Mouse (Mus musculus) myocyte (in vitro differentiated cells): ENCODE measurements around the gene Slc37a1. TPM values are rescaled to one million over a fixed set of nuclear protein-coding genes. Genes with fewer than 3 reads are reported as not detected.

Experiments
- H3K27me3 ChIP-seq: one replicate; pipeline ENCODE4 v1.6.1; 2011; ENCODE audit not compliant: control insufficient read depth, insufficient read depth, insufficient read length
- H3K36me3 ChIP-seq: one replicate; pipeline ENCODE4 v1.6.1; 2011; ENCODE audit not compliant: control insufficient read depth, insufficient read depth
- H3K4me2 ChIP-seq: one replicate; pipeline ENCODE4 v1.6.1; 2011; ENCODE audit warnings: low read depth, control low read depth
- H3K4me3 ChIP-seq: one replicate; pipeline ENCODE4 v1.5.1; 2011; ENCODE audit warnings: mild to moderate bottlenecking, control low read depth, moderate library complexity
- H3K79me2 ChIP-seq: one replicate; pipeline ENCODE4 v1.6.1; 2011; ENCODE audit not compliant: control insufficient read depth, insufficient read depth
- H3ac ChIP-seq: one replicate; pipeline ENCODE4 v1.6.1; 2011; ENCODE audit not compliant: control insufficient read depth, insufficient read length
- CEBPB ChIP-seq: IDR thresholded peaks from 2 replicates; pipeline ENCODE4 v1.6.1; 2011; ENCODE audit warnings: mild to moderate bottlenecking, moderate library complexity; ENCODE audit not compliant: poor library complexity, insufficient read depth, severe bottlenecking
- E2F4 ChIP-seq: IDR thresholded peaks from one replicate; pipeline ENCODE4 v1.6.1; 2011; ENCODE audit warnings: mild to moderate bottlenecking, control low read depth, moderate library complexity; ENCODE audit not compliant: insufficient read depth
- MAX ChIP-seq: IDR thresholded peaks from one replicate; pipeline ENCODE4 v1.6.1; 2011; ENCODE audit warnings: low read depth, mild to moderate bottlenecking, control low read depth
- MYOD1 ChIP-seq, 3 experiments: IDR thresholded peaks; one replicate each; pipeline ENCODE4 v1.6.1; 2011; ENCODE audit warnings: control low read depth in 2 of 3, low read depth in 2 of 3, mild to moderate bottlenecking in 2 of 3, moderate library complexity in 1 of 3; ENCODE audit not compliant: insufficient read length in 2 of 3, control insufficient read depth in 1 of 3
- MYOG ChIP-seq, 3 experiments: IDR thresholded peaks; one replicate each; pipeline ENCODE4 v1.6.1; 2011; ENCODE audit warnings: control low read depth in 2 of 3, low read depth in 2 of 3, mild to moderate bottlenecking in 2 of 3; ENCODE audit not compliant: insufficient read length in 2 of 3, control insufficient read depth in 1 of 3, insufficient read depth in 1 of 3
- POLR2A ChIP-seq: IDR thresholded peaks from one replicate; pipeline ENCODE4 v1.6.1; 2011; ENCODE audit warnings: low read depth, mild to moderate bottlenecking, control low read depth, moderate library complexity; ENCODE audit not compliant: insufficient read length
- POLR2AphosphoS2 ChIP-seq: IDR thresholded peaks from one replicate; pipeline ENCODE4 v1.6.1; 2011; ENCODE audit warnings: low read depth, control low read depth; ENCODE audit not compliant: insufficient read length
- REST ChIP-seq: IDR thresholded peaks from one replicate; pipeline ENCODE4 v1.6.1; 2011; ENCODE audit warnings: mild to moderate bottlenecking, control low read depth, moderate library complexity; ENCODE audit not compliant: insufficient read depth, insufficient read length
- SRF ChIP-seq: IDR thresholded peaks from one replicate; pipeline ENCODE4 v1.6.1; 2011; ENCODE audit warnings: low read depth; ENCODE audit not compliant: control insufficient read depth, insufficient read length
- TCF12 ChIP-seq: IDR thresholded peaks from one replicate; pipeline ENCODE4 v1.6.1; 2011; ENCODE audit warnings: mild to moderate bottlenecking, control low read depth; ENCODE audit not compliant: poor library complexity, insufficient read depth, severe bottlenecking
- TCF3 ChIP-seq: IDR thresholded peaks from one replicate; pipeline ENCODE4 v1.6.1; 2011; ENCODE audit warnings: low read depth, control low read depth; ENCODE audit not compliant: insufficient read length
- USF1 ChIP-seq: IDR thresholded peaks from one replicate; pipeline ENCODE4 v1.6.1; 2011; ENCODE audit warnings: low read depth, mild to moderate bottlenecking, control low read depth, moderate library complexity
- polyA plus RNA-seq: library from polyadenylated mRNA; unstranded; fragments of >200 nt; fragmentation: generic; extraction: Trizol; gene quantifications from one replicate; pipeline ENCODE4 v1.2.1, GENCODE M21; 2012; ENCODE audit warnings: missing spikeins

Gene Slc37a1
- polyA plus RNA-seq, 1 experiment = 0.12 TPM

GRCm38 (mm10) chr17:31245321-31245720, 41.3 kb upstream of the Slc37a1 start:
- Histone ChIP-seq H3K4me2 (no peak overlapping the region), H3K27me3 (peaks cover 10% of the 10 kb centered on the region), H3K36me3 (no peaks in the 10 kb centered on the region), H3ac (no peak overlapping the region), H3K79me2 (no peaks in the 10 kb centered on the region), H3K4me3 (no peak overlapping the region)
- no peak for TF ChIP-seq MAX

GRCm38 (mm10) chr17:31247144-31247543, 39.4 kb upstream of the Slc37a1 start:
- H3K4me2 ChIP-seq = no peak overlapping the region
- H3K36me3 ChIP-seq = no peaks in the 10 kb centered on the region
- TF ChIP-seq POLR2AphosphoS2 (no peak), MYOD1 (IDR thresholded peaks at IDR 0.05; ENCODE audit: control insufficient read depth in 1 of 3, insufficient read length in 2 of 3, low read depth in 2 of 3) (no peak), MYOG (IDR thresholded peaks at IDR 0.05; ENCODE audit: control insufficient read depth in 1 of 3, insufficient read depth in 1 of 3, insufficient read length in 2 of 3, low read depth in 2 of 3) (no peak), TCF12 (no peak), REST (no peak), POLR2A (no peak), SRF (no peak), MAX (no peak), TCF3 (no peak), USF1 (no peak), E2F4 (no peak)

GRCm38 (mm10) chr17:31253951-31254350, 32.6 kb upstream of the Slc37a1 start:
- no peak overlapping the region for H3ac ChIP-seq
- H3K27me3 ChIP-seq = peaks cover 8% of the 10 kb centered on the region
- no peaks in the 10 kb centered on the region for H3K79me2 ChIP-seq
- TF ChIP-seq E2F4 (no peak), MYOG (IDR thresholded peaks at IDR 0.05; ENCODE audit: control insufficient read depth in 1 of 3, insufficient read depth in 1 of 3, insufficient read length in 2 of 3, low read depth in 2 of 3) (no peak), MYOD1 (IDR thresholded peaks at IDR 0.05; ENCODE audit: control insufficient read depth in 1 of 3, insufficient read length in 2 of 3, low read depth in 2 of 3) (no peak), POLR2AphosphoS2 (no peak), CEBPB (no peak), REST (no peak), TCF12 (no peak), MAX (no peak), TCF3 (no peak), USF1 (no peak), SRF (no peak), POLR2A (no peak)
- H3K4me2 ChIP-seq = no peak overlapping the region
- no peak overlapping the region for H3K4me3 ChIP-seq
- no peaks in the 10 kb centered on the region for H3K36me3 ChIP-seq

More at GRCm38 (mm10) chr17:31247144-31247543, 39.4 kb upstream of the Slc37a1 start:
- no peak overlapping the region for H3ac ChIP-seq
- no peaks in the 10 kb centered on the region for H3K79me2 ChIP-seq
- no peak overlapping the region for H3K4me3 ChIP-seq
- peaks cover 10% of the 10 kb centered on the region for H3K27me3 ChIP-seq

GRCm38 (mm10) chr17:31254463-31254931, 32.1 kb upstream of the Slc37a1 start:
- Histone ChIP-seq H3K4me3 (no peak overlapping the region), H3K4me2 (no peak overlapping the region), H3K27me3 (peaks cover 8% of the 10 kb centered on the region), H3ac (no peak overlapping the region), H3K36me3 (no peaks in the 10 kb centered on the region), H3K79me2 (no peaks in the 10 kb centered on the region)
- TF ChIP-seq TCF12 = no peak
- TF ChIP-seq MYOG (IDR thresholded peaks at IDR 0.05; ENCODE audit: control insufficient read depth in 1 of 3, insufficient read depth in 1 of 3, insufficient read length in 2 of 3, low read depth in 2 of 3) = no peak

- H3K27me3 ChIP-seq = peaks cover 15% of the 10 kb centered on the region
- H3ac ChIP-seq = no peak overlapping the region
- no peak overlapping the region for H3K4me2 ChIP-seq
- no peak overlapping the region for H3K4me3 ChIP-seq
- no peaks in the 10 kb centered on the region for H3K79me2 ChIP-seq
- no peaks in the 10 kb centered on the region for H3K36me3 ChIP-seq
- TF ChIP-seq POLR2AphosphoS2 (no peak), MYOD1 (IDR thresholded peaks at IDR 0.05; ENCODE audit: control insufficient read depth in 1 of 3, insufficient read length in 2 of 3, low read depth in 2 of 3) (no peak), SRF (no peak), USF1 (no peak), POLR2A (no peak), REST (no peak), CEBPB (no peak), TCF12 (no peak), E2F4 (no peak), MYOG (IDR thresholded peaks at IDR 0.05; ENCODE audit: control insufficient read depth in 1 of 3, insufficient read depth in 1 of 3, insufficient read length in 2 of 3, low read depth in 2 of 3) (no peak), MAX (no peak), TCF3 (no peak)
Measured at GRCm38 (mm10) chr17:31257149-31257548, 29.4 kb upstream of the Slc37a1 start.
